Mouse (Mus musculus): ENCODE measurements around the gene Fahd1. TPM values are rescaled to one million over a fixed set of nuclear protein-coding genes. Genes with fewer than 3 reads are reported as not detected.

The Fahd1 gene
- polyA plus RNA-seq, 1 experiment from 2014 or later, result 18.4 TPM

DNA sequence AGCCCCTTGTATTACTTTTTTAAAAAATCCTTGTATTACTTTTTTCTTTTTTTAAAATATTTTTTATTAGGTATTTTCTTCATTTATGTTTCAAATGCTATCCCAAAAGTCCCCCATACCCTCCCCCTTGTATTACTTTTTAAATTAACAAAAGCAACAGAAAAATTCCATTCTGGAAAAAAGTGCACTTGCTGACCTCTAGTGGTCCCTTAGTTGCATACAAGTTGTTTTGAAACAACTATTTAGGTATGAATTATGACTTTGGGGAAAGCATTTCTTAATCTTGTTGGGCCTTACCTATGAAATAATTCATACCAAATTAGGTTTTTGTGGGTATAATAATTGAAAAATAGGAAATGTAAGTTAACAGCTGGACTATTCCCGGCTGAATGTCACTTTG, 32.7 kb downstream of the Fahd1 start:
- Histone ChIP-seq H3K4me1 (no peaks in the 10 kb centered on the region), H3K36me3 (no peaks in the 10 kb centered on the region), H3K27ac (replicated peaks) (no peak overlapping the region), H3K4me3 (no peak overlapping the region), H3K9me3 (replicated peaks) (no peaks in the 10 kb centered on the region), H3K27me3 (ENCODE audit: low read depth, poor library complexity, severe bottlenecking) (no peaks in the 10 kb centered on the region)
- DNase-seq (ENCODE audit: low spot score), result no peak
- 43% methylated on average over 1 of the region's 1 CpGs for WGBS

DNA sequence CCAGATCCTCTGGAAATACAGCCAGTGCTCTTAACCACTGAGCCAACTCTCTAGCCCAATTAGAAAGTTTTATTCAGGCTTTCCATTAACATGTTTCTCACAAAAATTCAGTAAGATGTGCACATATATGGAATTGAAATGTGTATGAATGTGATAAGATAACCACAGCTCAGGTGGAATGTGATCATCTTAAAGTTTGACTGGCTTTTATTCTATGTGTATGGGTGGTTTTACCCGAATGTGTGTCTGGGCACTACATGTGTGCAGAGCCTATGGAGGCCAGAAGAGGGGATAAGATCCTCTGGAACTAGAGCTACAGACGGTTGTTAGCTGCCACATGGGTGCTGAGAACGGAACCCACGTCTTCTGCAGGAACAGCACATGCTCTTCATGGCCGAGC, 34.9 kb downstream of the Fahd1 start:
- WGBS, result 84% methylated on average over 5 of the region's 5 CpGs
- no peak overlapping the region for H3K4me3 ChIP-seq

DNA sequence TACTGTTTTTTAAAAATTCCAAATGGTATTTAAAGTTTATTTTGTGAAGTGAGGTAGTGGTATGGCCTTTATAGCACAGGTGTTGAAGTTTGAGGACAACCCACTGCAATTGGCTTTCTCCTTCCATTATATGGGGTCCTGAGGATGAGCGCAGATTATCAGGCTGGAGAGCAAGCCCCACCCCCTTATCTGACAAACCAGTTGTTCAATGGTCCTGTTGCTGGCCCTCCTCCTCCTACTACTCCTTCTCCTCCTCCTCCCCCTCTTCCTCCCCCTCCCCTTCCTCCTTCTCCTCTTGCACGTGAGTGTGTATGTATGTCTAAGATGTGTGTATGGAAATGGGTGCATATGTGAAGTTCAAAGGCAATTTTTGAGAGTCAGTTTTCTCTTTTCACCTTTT, 37.9 kb downstream of the Fahd1 start:
- H3K27ac ChIP-seq (replicated peaks), result no peak overlapping the region
- no peak overlapping the region for H3K4me3 ChIP-seq
- 40% methylated on average over 2 of the region's 2 CpGs for WGBS
- no peaks in the 10 kb centered on the region for H3K4me1 ChIP-seq
- 0 out of 2 replicates have a peak, but pooled peaks cover 3% of the 10 kb centered on the region for H3K27me3 ChIP-seq (ENCODE audit: low read depth, poor library complexity, severe bottlenecking)
- H3K36me3 ChIP-seq, result no peaks in the 10 kb centered on the region
- H3K9me3 ChIP-seq (replicated peaks), result no peaks in the 10 kb centered on the region
- DNase-seq (ENCODE audit: low spot score), result no peak

More for the DNA sequence above, 34.9 kb downstream of the Fahd1 start:
- no peaks in the 10 kb centered on the region for H3K4me1 ChIP-seq
- no peaks in the 10 kb centered on the region for H3K27me3 ChIP-seq (ENCODE audit: low read depth, poor library complexity, severe bottlenecking)
- H3K9me3 ChIP-seq (replicated peaks), result no peaks in the 10 kb centered on the region
- H3K36me3 ChIP-seq, result no peaks in the 10 kb centered on the region
- DNase-seq (ENCODE audit: low spot score), result no peak
- H3K27ac ChIP-seq (replicated peaks), result no peak overlapping the region

DNA sequence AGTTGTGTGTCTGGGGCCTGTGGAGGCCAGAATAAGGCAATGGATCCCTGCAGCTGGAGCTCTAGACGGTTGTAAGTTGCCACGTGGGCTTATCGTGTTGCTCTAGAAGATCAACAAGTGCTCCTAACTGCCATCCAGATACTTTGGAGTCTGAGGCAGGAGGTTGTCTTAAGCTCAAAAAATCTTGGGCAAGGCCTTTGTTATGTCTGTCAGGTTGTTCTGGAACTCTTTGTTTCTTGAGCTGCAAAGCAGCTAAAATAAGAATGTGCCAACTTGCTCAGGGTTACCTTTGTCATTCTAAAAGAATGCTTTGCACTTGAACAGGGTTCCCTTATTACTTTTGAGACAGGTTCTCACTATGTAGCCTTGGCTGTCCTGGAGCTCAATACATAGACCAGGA, 39.0 kb downstream of the Fahd1 start:
- Histone ChIP-seq H3K4me3 (no peak overlapping the region), H3K27me3 (ENCODE audit: low read depth, poor library complexity, severe bottlenecking) (peaks cover 13% of the 10 kb centered on the region), H3K4me1 (no peaks in the 10 kb centered on the region), H3K27ac (replicated peaks) (no peak overlapping the region), H3K9me3 (replicated peaks) (no peaks in the 10 kb centered on the region), H3K36me3 (no peaks in the 10 kb centered on the region)
- 74% methylated on average over 3 of the region's 3 CpGs for WGBS
- DNase-seq (ENCODE audit: low spot score), result no peak

DNA sequence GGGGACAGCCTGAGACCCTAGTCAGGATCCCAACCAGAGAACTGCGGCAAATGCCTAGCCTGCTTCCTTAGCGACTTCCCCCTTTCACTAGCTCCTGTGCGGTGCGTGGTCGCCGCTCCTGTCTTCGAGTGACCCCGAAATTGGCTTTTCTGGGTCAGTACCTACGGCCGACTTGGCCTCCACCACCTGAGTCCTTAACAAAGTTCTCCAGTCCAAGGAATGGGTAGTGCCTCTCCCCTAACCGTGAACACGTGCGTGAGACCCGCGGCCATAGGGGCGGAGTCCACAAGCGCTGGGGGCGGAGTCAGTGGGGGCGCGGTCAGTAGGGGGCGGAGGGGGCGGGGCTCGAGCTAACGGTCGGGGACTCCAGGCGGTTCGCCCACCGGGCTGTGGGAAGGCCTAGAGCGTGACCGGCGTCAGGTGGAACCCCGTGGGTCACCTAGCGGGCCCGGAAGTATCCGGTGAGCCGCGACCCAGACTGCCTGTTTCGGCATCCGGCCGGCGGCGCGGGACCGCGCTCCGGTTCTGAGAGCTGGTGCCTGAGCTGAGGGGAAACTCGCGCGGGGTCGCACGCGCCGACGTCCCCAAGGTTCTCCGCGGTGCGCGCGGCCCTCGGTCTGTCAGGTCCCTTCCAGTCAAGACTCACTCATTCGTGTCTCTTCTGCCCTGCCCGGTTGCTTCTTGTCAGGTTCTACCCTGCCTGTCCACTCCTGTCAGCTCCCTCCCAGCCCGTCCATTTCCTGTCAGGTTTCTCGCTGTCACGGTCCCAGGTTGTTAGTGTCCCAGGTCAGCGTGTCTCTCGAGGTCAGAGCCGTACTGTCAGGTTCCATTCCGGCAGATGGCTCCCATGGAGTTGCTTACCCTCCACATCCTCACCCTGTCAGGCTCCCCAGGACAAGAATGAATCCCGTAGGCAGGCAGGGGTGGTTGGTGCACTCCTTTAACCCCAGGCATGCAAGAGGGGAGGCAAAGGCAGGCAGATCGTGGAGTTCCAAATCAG, 45.9 kb downstream of the Fahd1 start, which contains the start of gene Meiob:
Gene Meiob (plus strand): TSS at position 338 of the 1,000 bp plus-strand sequence.
- H3K9me3 ChIP-seq (replicated peaks), result no peaks in the 10 kb centered on the region
- peaks cover 11% of the 10 kb centered on the region for H3K4me1 ChIP-seq
- H3K4me3 ChIP-seq, result peak within 1 kb of the TSS; percentile 82
- WGBS, result under 1% methylated on average over 71 of the region's 71 CpGs
- no peaks in the 10 kb centered on the region for H3K36me3 ChIP-seq
- DNase-seq (ENCODE audit: low spot score), result peak; percentile 85
- peak within 1 kb of the TSS; percentile 73 for H3K27ac ChIP-seq (replicated peaks)
- H3K27me3 ChIP-seq (ENCODE audit: low read depth, poor library complexity, severe bottlenecking), result peaks cover 52% of the 10 kb centered on the region

DNA sequence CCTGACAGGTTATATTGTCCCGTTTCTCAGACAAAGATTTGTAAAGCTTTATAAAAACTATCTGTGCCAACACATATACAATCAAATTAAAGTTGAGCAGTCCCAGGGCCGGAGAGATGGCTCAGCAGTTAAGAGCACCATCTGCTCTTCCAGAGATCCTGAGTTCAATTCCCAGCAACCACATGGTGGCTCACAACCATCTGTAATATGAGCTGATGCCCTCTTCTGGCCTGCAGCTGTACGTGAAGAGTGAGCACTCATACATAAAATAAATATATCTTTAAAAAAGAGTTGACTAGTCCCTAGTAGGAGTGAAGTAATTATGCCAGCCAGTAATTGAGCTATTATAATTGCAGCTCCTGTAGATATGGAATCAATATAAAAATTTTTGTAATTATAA, 49.6 kb downstream of the Fahd1 start:
- DNase-seq (ENCODE audit: low spot score), result no peak
- Histone ChIP-seq H3K4me1 (peaks cover 11% of the 10 kb centered on the region), H3K27me3 (ENCODE audit: low read depth, poor library complexity, severe bottlenecking) (peaks cover 33% of the 10 kb centered on the region), H3K4me3 (no peak overlapping the region), H3K27ac (replicated peaks) (no peak overlapping the region), H3K9me3 (replicated peaks) (no peaks in the 10 kb centered on the region), H3K36me3 (no peaks in the 10 kb centered on the region)
- 57% methylated on average over 3 of the region's 3 CpGs for WGBS

DNA sequence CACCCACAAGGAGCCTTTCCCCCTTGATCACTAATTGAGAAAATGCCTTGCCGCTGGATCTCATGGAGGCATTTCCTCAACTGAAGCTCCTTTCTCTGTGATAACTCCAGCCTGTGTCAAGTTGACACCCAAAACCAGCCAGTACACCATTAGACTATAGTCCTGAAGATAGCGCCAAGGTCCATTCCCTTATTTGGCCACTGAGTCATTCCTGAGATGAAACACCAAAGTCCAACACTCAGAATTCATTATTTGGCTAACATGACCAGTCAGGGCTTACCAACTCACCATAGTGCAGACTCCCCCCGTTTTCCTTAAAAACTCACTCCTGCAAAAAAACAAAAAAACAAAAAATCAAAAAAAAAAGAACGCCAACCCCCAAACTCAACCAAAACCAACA, 50.7 kb downstream of the Fahd1 start:
- Histone ChIP-seq H3K4me1 (peaks cover 8% of the 10 kb centered on the region), H3K9me3 (replicated peaks) (no peaks in the 10 kb centered on the region), H3K27me3 (ENCODE audit: low read depth, poor library complexity, severe bottlenecking) (peaks cover 22% of the 10 kb centered on the region), H3K4me3 (no peak overlapping the region), H3K36me3 (no peaks in the 10 kb centered on the region), H3K27ac (replicated peaks) (no peak overlapping the region)
- 86% methylated on average over 4 of the region's 4 CpGs for WGBS
- no peak for DNase-seq (ENCODE audit: low spot score)

Other genes starting within 250 kb of the Fahd1 start
- 62.7 and 79.2 TPM in 2 replicates for gene Tsc2, start 217.7 kb downstream of the Fahd1 start, polyA plus RNA-seq (2016; fragmentation: Nextera tagmentation; extraction: Ambion mirVana)
- gene Nthl1, start 217.7 kb downstream of the Fahd1 start, polyA plus RNA-seq (2016; fragmentation: Nextera tagmentation; extraction: Ambion mirVana), result 25.2 and 25.3 TPM in 2 replicates
- gene Slc9a3r2, start 200.0 kb downstream of the Fahd1 start, polyA plus RNA-seq (2016; fragmentation: Nextera tagmentation; extraction: Ambion mirVana), result 30.2 and 33.2 TPM in 2 replicates
- not detected in 2 replicates for gene Npw, start 191.9 kb downstream of the Fahd1 start, polyA plus RNA-seq (2016; fragmentation: Nextera tagmentation; extraction: Ambion mirVana)
- 21.7 and 24.3 TPM in 2 replicates for gene Zfp598, start 180.7 kb downstream of the Fahd1 start, polyA plus RNA-seq (2016; fragmentation: Nextera tagmentation; extraction: Ambion mirVana)
- gene Syngr3, start 160.4 kb downstream of the Fahd1 start, polyA plus RNA-seq (2016; fragmentation: Nextera tagmentation; extraction: Ambion mirVana), result 10.3 and 16.1 TPM in 2 replicates
- 52.3 and 58.5 TPM in 2 replicates for gene Gfer, start 154.2 kb downstream of the Fahd1 start, polyA plus RNA-seq (2016; fragmentation: Nextera tagmentation; extraction: Ambion mirVana)
- 1.0 and 1.5 TPM in 2 replicates for gene Noxo1, start 154.1 kb downstream of the Fahd1 start, polyA plus RNA-seq (2016; fragmentation: Nextera tagmentation; extraction: Ambion mirVana)
- 141 and 144 TPM in 2 replicates for gene Tbl3, start 142.7 kb downstream of the Fahd1 start, polyA plus RNA-seq (2016; fragmentation: Nextera tagmentation; extraction: Ambion mirVana)
- 0.26 and 0.51 TPM in 2 replicates for gene Rnf151, start 132.3 kb downstream of the Fahd1 start, polyA plus RNA-seq (2016; fragmentation: Nextera tagmentation; extraction: Ambion mirVana)
- gene Rps2, start 132.2 kb downstream of the Fahd1 start, polyA plus RNA-seq (2016; fragmentation: Nextera tagmentation; extraction: Ambion mirVana), result 1,457 and 1,841 TPM in 2 replicates
- gene Ndufb10, start 125.9 kb downstream of the Fahd1 start, polyA plus RNA-seq (2016; fragmentation: Nextera tagmentation; extraction: Ambion mirVana), result 206 and 214 TPM in 2 replicates
- not detected in 2 replicates for gene Rpl3l, start 122.5 kb downstream of the Fahd1 start, polyA plus RNA-seq (2016; fragmentation: Nextera tagmentation; extraction: Ambion mirVana)
- gene Msrb1, start 113.7 kb downstream of the Fahd1 start, polyA plus RNA-seq (2016; fragmentation: Nextera tagmentation; extraction: Ambion mirVana), result 19.2 and 20.5 TPM in 2 replicates
- 0.43 and 0.51 TPM in 2 replicates for gene Hs3st6, start 97.4 kb downstream of the Fahd1 start, polyA plus RNA-seq (2016; fragmentation: Nextera tagmentation; extraction: Ambion mirVana)
- gene Meiob, start 46.1 kb downstream of the Fahd1 start, polyA plus RNA-seq (2016; fragmentation: Nextera tagmentation; extraction: Ambion mirVana), result 0.06 TPM in 1 of 2 replicates, not detected in the other
- gene Hagh, start 10.2 kb downstream of the Fahd1 start, polyA plus RNA-seq (2016; fragmentation: Nextera tagmentation; extraction: Ambion mirVana), result 28.5 and 29.3 TPM in 2 replicates
- gene Igfals, start 15.6 kb upstream of the Fahd1 start, polyA plus RNA-seq (2016; fragmentation: Nextera tagmentation; extraction: Ambion mirVana), result 0.31 TPM in 1 of 2 replicates, not detected in the other
- gene Nubp2, start 36.0 kb upstream of the Fahd1 start, polyA plus RNA-seq (2016; fragmentation: Nextera tagmentation; extraction: Ambion mirVana), result 85.5 and 87.0 TPM in 2 replicates
- 46.6 and 50.4 TPM in 2 replicates for gene Spsb3, start 36.3 kb upstream of the Fahd1 start, polyA plus RNA-seq (2016; fragmentation: Nextera tagmentation; extraction: Ambion mirVana)
- gene Eme2, start 44.7 kb upstream of the Fahd1 start, polyA plus RNA-seq (2016; fragmentation: Nextera tagmentation; extraction: Ambion mirVana), result 28.9 and 33.9 TPM in 2 replicates
- 94.7 and 98.1 TPM in 2 replicates for gene Mrps34, start 44.8 kb upstream of the Fahd1 start, polyA plus RNA-seq (2016; fragmentation: Nextera tagmentation; extraction: Ambion mirVana)
- gene Nme3, start 46.1 kb upstream of the Fahd1 start, polyA plus RNA-seq (2016; fragmentation: Nextera tagmentation; extraction: Ambion mirVana), result 46.2 and 47.0 TPM in 2 replicates
- 40.1 and 53.9 TPM in 2 replicates for gene Mapk8ip3, start 86.6 kb upstream of the Fahd1 start, polyA plus RNA-seq (2016; fragmentation: Nextera tagmentation; extraction: Ambion mirVana)
- 442 and 466 TPM in 2 replicates for gene Jpt2, start 110.3 kb upstream of the Fahd1 start, polyA plus RNA-seq (2016; fragmentation: Nextera tagmentation; extraction: Ambion mirVana)
- 6.8 and 8.5 TPM in 2 replicates for gene Cramp1l, start 165.4 kb upstream of the Fahd1 start, polyA plus RNA-seq (2016; fragmentation: Nextera tagmentation; extraction: Ambion mirVana)
- 27.0 and 34.9 TPM in 2 replicates for gene Ift140, start 165.7 kb upstream of the Fahd1 start, polyA plus RNA-seq (2016; fragmentation: Nextera tagmentation; extraction: Ambion mirVana)
- gene Tmem204, start 233.2 kb upstream of the Fahd1 start, polyA plus RNA-seq (2016; fragmentation: Nextera tagmentation; extraction: Ambion mirVana), result 10.7 and 12.7 TPM in 2 replicates